Comparison of ENCODE assay signal across 9 mouse cellular contexts in genomic region chr11:44892814-44893521, GRCm38 (mm10).
A peak's percentile ranks its signal among the peaks of the same experiment; 100 is the strongest.
DNase-seq lines count a peak whose midpoint lies in the region; ATAC-seq and TF ChIP-seq lines count a peak whose summit lies in the region.
"Had no signal": no experiment of that assay in that cellular context is flagged by ENCODE, and none has a peak within 500 bp of the region (broad histone marks: within the 10 kb centered on the region; RNA-seq: fewer than 3 reads in every experiment).

No protein-coding gene starts in this region.

- TF ChIP-seq CTCF in testis, adult 2 months (IDR thresholded peaks at IDR 0.05; ENCODE audit: control insufficient read depth, insufficient read depth, insufficient replicate concordance, low read depth, low read length): no peak

- no peak overlapping the region for H3K27ac ChIP-seq in testis, adult 2 months (ENCODE audit: control insufficient read depth, insufficient read depth, low read depth, low read length)
- H3K27ac ChIP-seq in liver, embryonic 13.5 days: no peak overlapping the region
- H3K27ac ChIP-seq in forebrain, embryonic 15.5 days (replicated peaks): no peak overlapping the region
- H3K27ac ChIP-seq: limb, embryonic 12.5 days had no signal

- WGBS in liver, embryonic 13.5 days (ENCODE audit: insufficient replicate concordance): 15% methylated on average over 18 of the region's 18 CpGs
- 69% methylated on average over 18 of the region's 18 CpGs for WGBS in forebrain, embryonic 15.5 days

- H3K4me2 ChIP-seq in liver, embryonic 13.5 days: peak overlapping the region; percentile 48
- no peak overlapping the region for H3K4me2 ChIP-seq in forebrain, embryonic 15.5 days (replicated peaks)
- H3K4me2 ChIP-seq: limb, embryonic 12.5 days had no signal

- H3K27me3 ChIP-seq in testis, adult 2 months (ENCODE audit: control insufficient read depth, insufficient read depth, low read length): no peaks in the 10 kb centered on the region
- H3K27me3 ChIP-seq in liver, embryonic 13.5 days: no peaks in the 10 kb centered on the region
- H3K27me3 ChIP-seq in forebrain, embryonic 15.5 days: no peaks in the 10 kb centered on the region
- H3K27me3 ChIP-seq: limb, embryonic 12.5 days had no signal

- H3K9ac ChIP-seq in liver, embryonic 13.5 days: no peak overlapping the region
- no peak overlapping the region for H3K9ac ChIP-seq in forebrain, embryonic 15.5 days (replicated peaks)
- H3K9ac ChIP-seq: limb, embryonic 12.5 days had no signal

- ATAC-seq in liver, embryonic 13.5 days (ENCODE audit: low read depth): peak; percentile 63
- no peak for ATAC-seq in forebrain, embryonic 15.5 days (replicated peaks)

- no peaks in the 10 kb centered on the region for H3K36me3 ChIP-seq in testis, adult 2 months (ENCODE audit: control insufficient read depth, insufficient read depth, low read length)
- H3K36me3 ChIP-seq in liver, embryonic 13.5 days: no peaks in the 10 kb centered on the region
- H3K36me3 ChIP-seq in forebrain, embryonic 15.5 days: no peaks in the 10 kb centered on the region

- intact Hi-C loops in heart, postnatal 36 days (cut with DNase I): loop anchor here (10.0 kb wide), 1 partner anchor 112 kb away; no protein-coding TSS in a partner anchor

- H3K4me1 ChIP-seq in testis, adult 2 months (ENCODE audit: control insufficient read depth, insufficient read depth, low read length): no peaks in the 10 kb centered on the region
- peaks cover 14% of the 10 kb centered on the region for H3K4me1 ChIP-seq in liver, embryonic 13.5 days (replicated peaks)
- no peaks in the 10 kb centered on the region for H3K4me1 ChIP-seq in forebrain, embryonic 15.5 days

- DNase-seq in testis, postnatal 10 days (ENCODE audit: low spot score): no peak
- peak; percentile 12 to 24 for DNase-seq in heart, postnatal 36 days
- no peak for DNase-seq in liver, embryonic 13.5 days
- DNase-seq in natural killer cell, adult 2 months (ENCODE audit: low spot score in 2 of 2): peak; percentile 24 to 64
- DNase-seq in thymus, postnatal 36 days: peak; percentile 81 to 84
- DNase-seq in left cerebral cortex, adult 8-10 months (ENCODE audit: low spot score in 2 of 2): no peak

- H3K9me3 ChIP-seq in liver, embryonic 13.5 days (replicated peaks): no peaks in the 10 kb centered on the region
- no peaks in the 10 kb centered on the region for H3K9me3 ChIP-seq in forebrain, embryonic 15.5 days
- H3K9me3 ChIP-seq: limb, embryonic 12.5 days had no signal

- peak overlapping the region; percentile 86 for H3K4me3 ChIP-seq in testis, adult 2 months (ENCODE audit: control insufficient read depth, low read depth, low read length)
- peak overlapping the region; percentile 20; the same call in 1 of the 2 replicates for H3K4me3 ChIP-seq in liver, embryonic 13.5 days (replicated peaks)
- no peak overlapping the region for H3K4me3 ChIP-seq in forebrain, embryonic 15.5 days
- H3K4me3 ChIP-seq: limb, embryonic 12.5 days had no signal

- TF ChIP-seq POLR2A in testis, adult 2 months (IDR thresholded peaks at IDR 0.05; ENCODE audit: control insufficient read depth, low read depth, low read length): no peak

Comparison
In these comparisons a context has a peak if more than half of its experiments do, and no peak if none do; other contexts are left out.
1. DNase-seq: peak in heart, postnatal 36 days (2 of 2), natural killer cell, adult 2 months (2 of 2) and thymus, postnatal 36 days (2 of 2); none in testis, postnatal 10 days (single experiment), liver, embryonic 13.5 days (single experiment) and left cerebral cortex, adult 8-10 months (0 of 2).